Mouse (Mus musculus) kidney, adult 10 weeks (tissue): ENCODE measurements around the gene Slc1a1. TPM values are rescaled to one million over a fixed set of nuclear protein-coding genes. Genes with fewer than 3 reads are reported as not detected.

Experiments
- polyA plus RNA-seq: library from polyadenylated mRNA; stranded (reverse); fragments of 350-450 nt; fragmentation: Illumina TruSeq; extraction: RNeasy Lipid Tissue Mini Kit (QIAGEN cat#74804); gene quantifications from one replicate; pipeline ENCODE4 v1.2.3, GENCODE M21; 2014; ENCODE audit warnings: low read depth, low replicate concordance

Slc1a1 gene
- 256 TPM for polyA plus RNA-seq

DNA sequence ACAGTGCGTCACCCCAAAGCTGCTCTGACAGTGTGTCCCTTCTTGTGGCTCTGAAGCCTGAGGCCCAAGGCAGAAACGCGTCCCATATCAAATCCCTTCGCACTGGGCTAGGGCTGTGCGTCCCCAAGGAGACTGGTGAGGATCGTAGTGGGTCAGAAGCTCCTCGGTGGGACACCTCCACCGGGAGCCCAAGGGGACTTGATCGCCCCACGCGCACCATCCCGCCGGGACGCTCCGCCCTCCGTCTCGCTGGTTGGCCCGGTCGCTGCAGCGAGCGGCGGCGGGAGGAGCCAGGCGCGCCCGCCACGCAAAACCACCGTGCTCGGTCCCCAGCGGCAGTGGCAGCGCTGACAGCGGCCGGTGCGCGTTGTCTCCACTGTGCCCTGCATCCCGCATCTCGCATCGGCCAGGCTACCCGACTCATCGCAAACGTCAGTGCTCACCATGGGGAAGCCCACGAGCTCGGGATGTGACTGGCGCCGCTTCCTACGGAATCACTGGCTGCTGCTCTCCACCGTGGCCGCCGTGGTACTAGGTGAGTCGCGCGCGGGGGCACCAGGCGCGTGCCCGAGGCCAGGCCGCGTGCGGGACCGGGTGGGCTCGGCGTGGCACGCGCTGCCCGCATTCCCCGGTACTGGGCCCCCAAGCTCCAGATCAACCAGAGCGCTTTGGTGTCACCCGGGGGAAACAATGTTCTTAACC lies at the start of gene Slc1a1:
Slc1a1 (plus strand) TSS at position 252 of the 702 bp plus-strand sequence.

Other genes starting within 250 kb of the Slc1a1 start
- 31.5 TPM for gene Glis3, start 155.0 kb upstream of the Slc1a1 start, polyA plus RNA-seq
- gene Plpp6, start 128.9 kb downstream of the Slc1a1 start, polyA plus RNA-seq, result 69.9 TPM
- 17.2 TPM for gene 4430402I18Rik, start 132.8 kb downstream of the Slc1a1 start, polyA plus RNA-seq
- gene Cdc37l1, start 155.3 kb downstream of the Slc1a1 start, polyA plus RNA-seq, result 93.5 TPM
- 389 TPM for gene Ak3, start 212.9 kb downstream of the Slc1a1 start, polyA plus RNA-seq